In the genomic region with DNA sequence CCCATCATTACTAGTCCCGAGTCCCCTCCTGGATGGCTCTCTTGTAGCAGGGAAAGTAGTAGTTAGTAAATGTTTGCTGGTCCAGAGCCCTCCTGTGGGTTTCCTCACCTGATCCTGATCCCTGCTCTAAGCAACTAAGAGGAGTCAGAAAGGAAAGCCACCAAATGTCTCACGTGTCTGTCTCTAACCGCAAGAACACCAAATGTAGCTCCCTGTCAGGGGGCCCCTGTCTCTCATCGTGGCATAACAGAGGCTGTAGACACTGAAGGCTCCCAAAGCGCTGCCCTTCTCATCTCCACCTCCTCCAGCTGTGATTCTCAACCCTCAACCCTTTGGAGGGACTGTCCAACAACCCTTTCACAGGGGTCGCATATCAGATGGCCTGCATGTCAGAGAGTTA, we compare ENCODE assay signal across 14 mouse cellular contexts. TPM values are rescaled to one million over a fixed set of nuclear protein-coding genes. Genes with fewer than 3 reads are reported as not detected.
DNase-seq lines count a peak whose midpoint lies in the region; ATAC-seq and TF ChIP-seq lines count a peak whose summit lies in the region.
"Had no signal": no experiment of that assay in that cellular context is flagged by ENCODE, and none has a peak within 500 bp of the region (broad histone marks: within the 10 kb centered on the region; RNA-seq: fewer than 3 reads in every experiment).

No protein-coding gene starts in this region.

- 0 out of 2 replicates have a peak overlapping the region, but pooled peaks have one; percentile 11 for H3K9ac ChIP-seq in forebrain, embryonic 15.5 days (replicated peaks)
- no peak overlapping the region for H3K9ac ChIP-seq in forebrain, embryonic 12.5 days
- no peak overlapping the region for H3K9ac ChIP-seq in intestine, embryonic 15.5 days
- H3K9ac ChIP-seq in intestine, postnatal 0 days (ENCODE audit: low read depth, low read length): no peak overlapping the region
- H3K9ac ChIP-seq in embryonic facial prominence, embryonic 13.5 days: peak overlapping the region; percentile 99
- H3K9ac ChIP-seq: midbrain, embryonic 15.5 days had no signal

- no peak for ATAC-seq in forebrain, embryonic 15.5 days (replicated peaks)
- ATAC-seq in forebrain, embryonic 12.5 days (ENCODE audit: low FRiP score): no peak
- no peak for ATAC-seq in intestine, embryonic 15.5 days
- ATAC-seq in intestine, postnatal 0 days: no peak
- ATAC-seq in embryonic facial prominence, embryonic 13.5 days (ENCODE audit: insufficient number of reproducible peaks, insufficient read depth, low FRiP score, low TSS enrichment, low read depth): no peak
- ATAC-seq: midbrain, embryonic 15.5 days had no signal

- H3K36me3 ChIP-seq in forebrain, embryonic 15.5 days: no peaks in the 10 kb centered on the region
- H3K36me3 ChIP-seq in forebrain, embryonic 12.5 days (replicated peaks): no peaks in the 10 kb centered on the region
- H3K36me3 ChIP-seq in intestine, embryonic 15.5 days: no peaks in the 10 kb centered on the region
- no peaks in the 10 kb centered on the region for H3K36me3 ChIP-seq in intestine, postnatal 0 days (ENCODE audit: control insufficient read depth, insufficient read depth)
- H3K36me3 ChIP-seq in embryonic facial prominence, embryonic 13.5 days: no peaks in the 10 kb centered on the region
- H3K36me3 ChIP-seq: midbrain, embryonic 15.5 days had no signal

- no peak overlapping the region for H3K27ac ChIP-seq in forebrain, embryonic 15.5 days (replicated peaks)
- H3K27ac ChIP-seq in forebrain, embryonic 12.5 days: no peak overlapping the region
- 0 out of 2 replicates have a peak overlapping the region, but pooled peaks have one; percentile 9 for H3K27ac ChIP-seq in intestine, embryonic 15.5 days
- no peak overlapping the region for H3K27ac ChIP-seq in intestine, postnatal 0 days (ENCODE audit: low read depth, low read length)
- no peak overlapping the region for H3K27ac ChIP-seq in embryonic facial prominence, embryonic 13.5 days
- H3K27ac ChIP-seq: midbrain, embryonic 15.5 days had no signal

- no peaks in the 10 kb centered on the region for H3K9me3 ChIP-seq in forebrain, embryonic 15.5 days
- no peaks in the 10 kb centered on the region for H3K9me3 ChIP-seq in forebrain, embryonic 12.5 days
- no peaks in the 10 kb centered on the region for H3K9me3 ChIP-seq in intestine, embryonic 15.5 days
- H3K9me3 ChIP-seq in intestine, postnatal 0 days (ENCODE audit: control insufficient read depth): no peaks in the 10 kb centered on the region
- H3K9me3 ChIP-seq in embryonic facial prominence, embryonic 13.5 days: no peaks in the 10 kb centered on the region
- H3K9me3 ChIP-seq: midbrain, embryonic 15.5 days had no signal

- peaks cover 30% of the 10 kb centered on the region for H3K4me1 ChIP-seq in forebrain, embryonic 15.5 days
- H3K4me1 ChIP-seq in forebrain, embryonic 12.5 days: peaks cover 23% of the 10 kb centered on the region
- H3K4me1 ChIP-seq in intestine, embryonic 15.5 days (replicated peaks): peaks cover 23% of the 10 kb centered on the region
- H3K4me1 ChIP-seq in intestine, postnatal 0 days (replicated peaks; ENCODE audit: control insufficient read depth, insufficient read depth, low read length): no peaks in the 10 kb centered on the region
- H3K4me1 ChIP-seq in embryonic facial prominence, embryonic 13.5 days: peaks cover 22% of the 10 kb centered on the region

- WGBS in forebrain, embryonic 15.5 days: 59% methylated on average over 6 of the region's 6 CpGs
- 68% methylated on average over 6 of the region's 6 CpGs for WGBS in forebrain, embryonic 12.5 days
- 55% methylated on average over 6 of the region's 6 CpGs for WGBS in intestine, embryonic 15.5 days
- 63% methylated on average over 6 of the region's 6 CpGs for WGBS in intestine, postnatal 0 days
- WGBS in embryonic facial prominence, embryonic 13.5 days: 54% methylated on average over 6 of the region's 6 CpGs

- no peak for TF ChIP-seq CTCF in intestine, postnatal 0 days (IDR thresholded peaks at IDR 0.05; ENCODE audit: low read depth)

- no peak overlapping the region for H3K4me3 ChIP-seq in forebrain, embryonic 15.5 days
- H3K4me3 ChIP-seq in forebrain, embryonic 12.5 days (replicated peaks): no peak overlapping the region
- H3K4me3 ChIP-seq in intestine, embryonic 15.5 days (replicated peaks): no peak overlapping the region
- no peak overlapping the region for H3K4me3 ChIP-seq in intestine, postnatal 0 days (ENCODE audit: low read depth, low read length)
- no peak overlapping the region for H3K4me3 ChIP-seq in embryonic facial prominence, embryonic 13.5 days
- H3K4me3 ChIP-seq: midbrain, embryonic 15.5 days had no signal

- no peaks in the 10 kb centered on the region for H3K27me3 ChIP-seq in forebrain, embryonic 15.5 days
- peaks cover 4% of the 10 kb centered on the region; the same call in 1 of the 2 replicates for H3K27me3 ChIP-seq in forebrain, embryonic 12.5 days
- H3K27me3 ChIP-seq in intestine, embryonic 15.5 days (replicated peaks): no peaks in the 10 kb centered on the region
- H3K27me3 ChIP-seq in intestine, postnatal 0 days (replicated peaks; ENCODE audit: control insufficient read depth, insufficient read depth, low read length): no peaks in the 10 kb centered on the region
- no peaks in the 10 kb centered on the region for H3K27me3 ChIP-seq in embryonic facial prominence, embryonic 13.5 days
- H3K27me3 ChIP-seq: midbrain, embryonic 15.5 days had no signal

- peak; percentile 38 to 41 for DNase-seq in thymus, postnatal 10 days (ENCODE audit: low spot score in 2 of 2)
- no peak for DNase-seq in embryo, embryonic 10 days (ENCODE audit: low spot score)
- DNase-seq in MN1 (ENCODE audit: low spot score): no peak
- DNase-seq: cerebellum, postnatal 14 days; kidney, adult 18-20 months; kidney, postnatal 25 days; lung, postnatal 36 days; right cerebral cortex, postnatal 25 days had no signal

- H3K4me2 ChIP-seq in forebrain, embryonic 15.5 days (replicated peaks): no peak overlapping the region
- no peak overlapping the region for H3K4me2 ChIP-seq in forebrain, embryonic 12.5 days
- H3K4me2 ChIP-seq in intestine, embryonic 15.5 days (replicated peaks): no peak overlapping the region
- no peak overlapping the region for H3K4me2 ChIP-seq in intestine, postnatal 0 days (replicated peaks; ENCODE audit: low read depth)
- peak overlapping the region; percentile 89 for H3K4me2 ChIP-seq in embryonic facial prominence, embryonic 13.5 days
- H3K4me2 ChIP-seq: midbrain, embryonic 15.5 days had no signal

RNA-seq across cellular contexts. Expression of gene Vegfa, which starts 1.9 kb away (rescaled TPM):
- polyA plus RNA-seq in forebrain, embryonic 15.5 days (2015; fragmentation: Nextera tagmentation; extraction: Ambion mirVana): 3.1 and 3.6 TPM in 2 replicates
- polyA plus RNA-seq in forebrain, embryonic 12.5 days (2016; fragmentation: Nextera tagmentation; extraction: Ambion mirVana): 4.1 TPM in 2 replicates
- 3.6 and 4.7 TPM in 2 replicates for polyA plus RNA-seq in intestine, embryonic 15.5 days (2015; fragmentation: Nextera tagmentation; extraction: Ambion mirVana)
- polyA plus RNA-seq in intestine, postnatal 0 days (2015; fragmentation: Nextera tagmentation; extraction: Ambion mirVana): 5.9 and 8.2 TPM in 2 replicates
- 5.5 and 7.0 TPM in 2 replicates for polyA plus RNA-seq in embryonic facial prominence, embryonic 13.5 days (2015; fragmentation: Nextera tagmentation; extraction: Ambion mirVana)

Comparison
In these comparisons a context has a peak if more than half of its experiments do, and no peak if none do; other contexts are left out.
1. H3K9ac ChIP-seq: peak in forebrain, embryonic 15.5 days (single experiment) and embryonic facial prominence, embryonic 13.5 days (single experiment); none in forebrain, embryonic 12.5 days (single experiment), intestine, embryonic 15.5 days (single experiment) and intestine, postnatal 0 days (single experiment).
2. DNase-seq: peak in thymus, postnatal 10 days (2 of 2); none in embryo, embryonic 10 days (single experiment) and MN1 (single experiment).